Mouse (Mus musculus) spleen, adult 2 months (tissue): Measurements from ENCODE around the gene Mapk8ip1. TPM values are rescaled to one million over a fixed set of nuclear protein-coding genes. Genes with fewer than 3 reads are reported as not detected.

Experiments used
- DNase-seq, 2 experiments: peaks; one replicate each; pipeline versions ENCODE4 v3.0.0 to v3.0.0-alpha.2; 2012 to 2021; ENCODE audit warnings: low spot score in 2 of 2, low read depth in 1 of 2
- H3K27ac ChIP-seq: fragments of 200-500 bp; 2 replicates; pipeline ENCODE4 v1.5.1; 2012; ENCODE audit warnings: low read length, inconsistent platforms; ENCODE audit not compliant: insufficient read depth
- H3K27me3 ChIP-seq: fragments of 200-500 bp; 2 replicates; pipeline ENCODE4 v1.6.1; 2012; ENCODE audit warnings: mild to moderate bottlenecking, moderate library complexity, low read length, inconsistent platforms; ENCODE audit not compliant: control insufficient read depth, insufficient read depth
- H3K36me3 ChIP-seq: fragments of 200-500 bp; 2 replicates; pipeline ENCODE4 v1.6.1; 2012; ENCODE audit warnings: mild to moderate bottlenecking, low read length, inconsistent platforms; ENCODE audit not compliant: control insufficient read depth, insufficient read depth
- H3K4me1 ChIP-seq: fragments of 200-500 bp; 2 replicates; pipeline ENCODE4 v1.6.1; 2011; ENCODE audit warnings: inconsistent platforms; ENCODE audit not compliant: control insufficient read depth, insufficient read depth, insufficient read length
- H3K4me3 ChIP-seq: fragments of 200-500 bp; 2 replicates; pipeline ENCODE4 v1.5.1; 2011; ENCODE audit warnings: mild to moderate bottlenecking, inconsistent platforms; ENCODE audit not compliant: insufficient read depth, insufficient read length; ENCODE audit errors: extremely low read depth
- CTCF ChIP-seq: fragments of 200-500 bp; IDR thresholded peaks from 2 replicates; pipeline ENCODE4 v1.5.1; 2011; ENCODE audit warnings: mild to moderate bottlenecking, inconsistent platforms; ENCODE audit not compliant: insufficient read depth, insufficient read length, insufficient replicate concordance; ENCODE audit errors: extremely low read depth
- POLR2A ChIP-seq: fragments of 200-500 bp; IDR thresholded peaks from 2 replicates; pipeline ENCODE4 v1.6.1; 2011; ENCODE audit warnings: low read depth, low read length, inconsistent platforms
- WGBS: fragments of 180-500 bp; shearing (Covaris S2); methylation state at CpG from one replicate; pipeline ENCODE4 v1.1.7; 2018; 5-methylcytosine and 5-hydroxymethylcytosine counted together
- polyA plus RNA-seq: library from polyadenylated mRNA; depleted of rRNA; stranded (reverse); fragments of >200 nt; gene quantifications from 2 replicates; pipeline ENCODE4 v1.2.3, GENCODE M21; 2012

The Mapk8ip1 gene
- polyA plus RNA-seq, 1 experiment, result 5.0 TPM

DNA sequence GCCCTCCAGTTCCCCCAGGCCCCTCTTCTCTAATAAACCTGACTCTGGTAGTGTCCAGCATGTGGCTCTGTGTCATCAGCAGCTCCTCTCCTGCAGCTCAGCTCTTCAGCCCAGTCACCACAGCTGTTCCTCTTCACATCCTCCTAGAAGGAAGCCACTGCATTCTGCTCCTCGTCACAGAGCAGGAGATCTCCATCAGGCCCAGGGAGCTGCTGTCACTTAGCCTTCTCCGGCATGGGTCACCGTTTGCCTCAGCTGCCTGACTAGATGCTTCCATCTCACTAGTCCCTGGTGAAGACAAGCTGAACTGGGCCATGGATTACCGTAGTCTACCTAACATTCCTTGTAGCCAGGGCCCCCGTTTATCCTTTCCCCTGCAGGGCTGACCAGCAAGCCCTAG lies 19.9 kb downstream of the Mapk8ip1 start:
- TF ChIP-seq POLR2A (no peak), CTCF (no peak)
- DNase-seq, result no peak
- peaks cover 29% of the 10 kb centered on the region for H3K36me3 ChIP-seq
- H3K4me1 ChIP-seq, result peaks cover 3% of the 10 kb centered on the region; the same call in 1 of the 2 replicates
- H3K4me3 ChIP-seq, result no peak overlapping the region
- WGBS, result 93% methylated on average over 5 of the region's 5 CpGs
- no peak overlapping the region for H3K27ac ChIP-seq
- no peaks in the 10 kb centered on the region for H3K27me3 ChIP-seq

DNA sequence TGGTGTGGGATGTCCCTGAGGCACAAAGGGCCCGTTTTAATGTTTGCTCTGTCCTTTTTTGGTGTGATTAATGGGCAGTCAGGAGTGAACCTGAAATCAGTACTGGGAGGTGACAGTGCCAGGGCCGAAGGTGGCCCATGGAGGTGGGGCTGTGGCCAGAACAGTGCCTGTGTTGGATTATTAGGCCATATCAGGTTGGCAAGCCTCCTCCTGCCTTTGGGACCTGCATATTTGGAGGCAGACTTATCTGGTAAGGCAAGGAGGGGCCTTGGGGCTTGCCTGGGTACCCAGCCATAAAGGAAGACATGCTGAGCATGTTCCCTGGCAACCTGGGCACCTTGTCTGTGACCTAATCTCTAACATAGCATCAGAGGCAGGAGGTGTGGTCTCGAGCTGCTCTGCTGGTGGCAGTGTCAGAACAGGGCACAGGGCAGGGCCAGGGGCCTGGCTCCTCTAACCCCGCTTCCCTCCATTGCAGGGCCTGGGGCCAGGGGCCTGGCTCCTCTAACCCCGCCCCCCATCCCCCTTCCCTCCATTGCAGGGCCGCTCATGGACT lies 20.5 kb downstream of the Mapk8ip1 start:
- H3K4me1 ChIP-seq, result peaks cover 8% of the 10 kb centered on the region; the same call in 1 of the 2 replicates
- H3K36me3 ChIP-seq, result peaks cover 29% of the 10 kb centered on the region
- no peak for DNase-seq
- no peaks in the 10 kb centered on the region for H3K27me3 ChIP-seq
- no peak overlapping the region; the same call in 1 of the 2 replicates for H3K27ac ChIP-seq
- WGBS, result 83% methylated on average over 6 of the region's 6 CpGs
- TF ChIP-seq POLR2A (no peak), CTCF (no peak)
- no peak overlapping the region for H3K4me3 ChIP-seq

DNA sequence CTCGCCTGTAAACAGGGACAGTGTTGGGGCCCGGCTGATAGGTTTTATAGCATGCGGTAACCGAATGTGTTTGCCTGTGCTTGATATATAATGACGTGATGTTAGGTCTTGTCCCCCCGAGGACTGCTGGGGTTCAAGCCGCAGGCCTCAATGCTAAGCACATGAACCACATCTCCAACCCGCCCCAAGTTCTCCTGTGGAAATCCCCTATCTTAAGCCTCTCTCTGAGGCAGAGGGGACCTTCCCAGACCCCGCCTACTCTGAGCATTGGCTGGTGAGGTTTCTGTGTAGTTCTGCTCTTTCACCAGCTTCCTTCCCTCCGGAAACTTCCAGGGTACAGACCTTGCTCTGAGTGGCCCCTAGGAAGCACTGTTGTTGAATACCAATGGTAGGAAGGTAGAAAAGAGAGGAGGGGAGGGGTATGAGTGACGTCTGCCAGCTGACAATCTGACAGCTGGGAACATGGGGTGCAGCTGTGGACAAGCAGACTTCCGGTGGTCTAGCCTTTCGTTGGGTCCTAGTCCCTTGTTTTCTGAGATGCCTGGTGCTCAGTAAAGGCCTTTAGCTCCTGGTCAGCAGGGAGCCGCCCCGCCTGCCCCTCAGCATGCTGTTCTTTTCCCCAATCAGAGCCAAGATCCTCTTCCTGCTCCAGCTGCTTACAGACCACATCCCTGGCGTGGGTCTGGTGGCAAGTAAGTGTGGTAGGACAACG lies 21.1 kb downstream of the Mapk8ip1 start:
- Histone ChIP-seq H3K4me3 (no peak overlapping the region), H3K36me3 (peaks cover 29% of the 10 kb centered on the region), H3K27ac (peak overlapping the region; percentile 44), H3K27me3 (no peaks in the 10 kb centered on the region), H3K4me1 (peaks cover 8% of the 10 kb centered on the region; the same call in 1 of the 2 replicates)
- no peak for DNase-seq
- TF ChIP-seq CTCF (no peak), POLR2A (no peak)
- WGBS, result 75% methylated on average over 17 of the region's 17 CpGs

DNA sequence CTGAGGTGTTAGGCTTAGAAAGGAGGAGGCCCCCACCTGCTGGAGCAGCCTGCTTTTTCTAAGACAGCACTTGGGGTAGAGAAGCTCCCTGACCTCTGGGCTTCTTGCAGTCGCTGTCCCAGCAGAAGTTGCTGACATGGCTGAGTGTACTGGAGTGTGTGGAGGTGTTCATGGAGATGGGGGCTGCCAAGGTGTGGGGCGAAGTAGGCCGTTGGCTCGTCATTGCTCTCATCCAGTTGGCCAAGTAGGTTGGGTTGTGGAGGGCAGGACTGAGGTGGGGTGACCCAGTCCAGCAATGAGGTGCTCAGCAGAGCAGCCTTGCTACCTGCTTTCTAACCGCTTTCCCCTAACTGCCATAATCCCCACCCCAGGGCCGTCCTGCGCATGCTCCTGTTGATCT lies 23.7 kb downstream of the Mapk8ip1 start:
- Histone ChIP-seq H3K27me3 (no peaks in the 10 kb centered on the region), H3K27ac (no peak overlapping the region), H3K4me3 (no peak overlapping the region), H3K36me3 (peaks cover 27% of the 10 kb centered on the region), H3K4me1 (peaks cover 8% of the 10 kb centered on the region; the same call in 1 of the 2 replicates)
- 89% methylated on average over 7 of the region's 7 CpGs for WGBS
- TF ChIP-seq CTCF, result no peak
- no peak for TF ChIP-seq POLR2A
- no peak for DNase-seq

DNA sequence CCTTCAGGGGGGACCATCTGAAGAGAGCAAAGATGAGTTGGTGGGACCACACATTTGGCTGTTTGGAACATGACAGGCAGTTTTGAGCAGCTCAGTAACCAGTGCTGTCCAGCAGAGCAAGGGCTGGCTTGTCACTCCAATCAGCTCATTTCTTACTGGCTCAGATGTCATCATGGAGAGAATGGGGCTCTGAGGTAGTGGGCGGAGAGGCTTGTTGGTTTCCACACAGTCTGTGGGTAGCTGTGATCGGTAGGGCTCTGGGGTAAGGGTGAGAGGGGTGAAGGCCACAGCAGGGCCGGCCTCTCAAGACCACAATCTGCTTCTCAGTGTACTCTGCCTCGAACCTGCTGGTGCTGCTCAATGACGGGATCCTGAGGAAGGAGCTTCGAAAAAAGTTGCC lies 24.8 kb downstream of the Mapk8ip1 start:
- Histone ChIP-seq H3K36me3 (peaks cover 25% of the 10 kb centered on the region), H3K4me1 (peaks cover 8% of the 10 kb centered on the region; the same call in 1 of the 2 replicates), H3K27me3 (no peaks in the 10 kb centered on the region), H3K4me3 (peak overlapping the region; percentile 90; the same call in 1 of the 2 replicates), H3K27ac (no peak overlapping the region)
- DNase-seq, result no peak
- 85% methylated on average over 6 of the region's 6 CpGs for WGBS
- TF ChIP-seq POLR2A, result no peak
- no peak for TF ChIP-seq CTCF

DNA sequence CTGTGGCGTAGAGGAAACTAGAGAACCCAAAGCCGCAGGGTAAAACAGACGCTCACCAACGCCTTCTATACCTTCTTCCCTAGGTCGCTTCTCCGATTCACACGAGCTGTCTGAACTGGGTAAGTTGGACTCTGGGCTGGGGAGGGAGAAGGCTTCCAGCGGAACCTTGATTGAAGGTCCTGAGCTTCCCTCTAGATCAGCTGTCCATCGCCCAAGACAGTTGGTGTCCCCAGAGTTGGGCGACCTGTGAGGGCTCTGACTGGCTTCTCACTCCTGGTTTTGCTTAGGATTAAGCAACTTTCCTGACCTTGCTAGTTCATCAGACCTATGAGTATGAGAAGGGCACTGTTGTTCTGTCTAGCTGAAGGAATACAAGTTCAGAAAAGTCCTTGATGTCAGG lies 25.3 kb downstream of the Mapk8ip1 start:
- Histone ChIP-seq H3K4me1 (peaks cover 11% of the 10 kb centered on the region), H3K27ac (peak overlapping the region; percentile 76; the same call in 1 of the 2 replicates), H3K4me3 (peak overlapping the region; percentile 90), H3K27me3 (peaks cover 4% of the 10 kb centered on the region), H3K36me3 (peaks cover 22% of the 10 kb centered on the region)
- DNase-seq, result no peak
- WGBS, result 6% methylated on average over 10 of the region's 10 CpGs
- TF ChIP-seq POLR2A (no peak), CTCF (no peak)
